Mouse (Mus musculus) midbrain, postnatal 0 days (tissue): Measurements from ENCODE around the gene Cacna1c. TPM values are rescaled to one million over a fixed set of nuclear protein-coding genes. Genes with fewer than 3 reads are reported as not detected.

ENCODE experiments used
- ATAC-seq: fragments of 200-750 bp; cut with Nextera tagmentation; 2 replicates; pipeline ENCODE4 v1.8.0; 2017; ENCODE audit warnings: moderate number of reproducible peaks, mild to moderate bottlenecking, moderate TSS enrichment, moderate library complexity; ENCODE audit not compliant: low FRiP score
- DNase-seq: peaks from one replicate; pipeline ENCODE4 v3.0.0-alpha.2; 2015; ENCODE audit warnings: low spot score
- H3K27ac ChIP-seq: fragments of 300-500 bp; sonication (generic); 2 replicates; pipeline ENCODE4 v1.5.1; 2014; ENCODE audit warnings: low read depth, mild to moderate bottlenecking, low read length, mixed read lengths
- H3K27me3 ChIP-seq: fragments of 300-500 bp; sonication (generic); 2 replicates; pipeline ENCODE4 v1.6.1; 2014; ENCODE audit warnings: low read length, control low read depth, mixed read lengths; ENCODE audit not compliant: insufficient read depth
- H3K36me3 ChIP-seq: fragments of 300-500 bp; sonication (generic); 2 replicates; pipeline ENCODE4 v1.6.1; 2014; ENCODE audit warnings: low read length, control low read depth, mixed read lengths; ENCODE audit not compliant: insufficient read depth
- H3K4me1 ChIP-seq: fragments of 300-500 bp; sonication (generic); 2 replicates; pipeline ENCODE4 v1.6.1; 2014; ENCODE audit warnings: mild to moderate bottlenecking, control low read depth, antibody characterized with exemption, low read length, mixed read lengths; ENCODE audit not compliant: insufficient read depth
- H3K4me2 ChIP-seq: fragments of 300-500 bp; sonication (generic); 2 replicates; pipeline ENCODE4 v1.6.1; 2014; ENCODE audit warnings: low read depth, mild to moderate bottlenecking, low read length, mixed read lengths; ENCODE audit not compliant: poor library complexity, severe bottlenecking
- H3K4me3 ChIP-seq: fragments of 300-500 bp; sonication (generic); 2 replicates; pipeline ENCODE4 v1.5.1; 2014; ENCODE audit warnings: low read depth, mild to moderate bottlenecking, low read length, moderate library complexity
- H3K9ac ChIP-seq: fragments of 300-500 bp; sonication (generic); replicated peaks from 2 replicates; pipeline ENCODE4 v1.6.1; 2014; ENCODE audit warnings: mild to moderate bottlenecking, low read length, moderate library complexity, mixed read lengths; ENCODE audit not compliant: poor library complexity, severe bottlenecking
- H3K9me3 ChIP-seq: fragments of 300-500 bp; sonication (generic); 2 replicates; pipeline ENCODE4 v1.6.1; 2016; ENCODE audit warnings: low read length, control low read depth
- CTCF ChIP-seq: IDR thresholded peaks from 2 replicates; pipeline ENCODE4 v1.5.1; 2016; ENCODE audit warnings: antibody characterized with exemption, mild to moderate bottlenecking
- WGBS: fragments of 180-500 bp; shearing (Covaris S2); extraction: QIAGEN DNeasy Blood & Tissue Kit; methylation state at CpG from one replicate; pipeline ENCODE4 v1.1.7; 2014; 5-methylcytosine and 5-hydroxymethylcytosine counted together
- polyA plus RNA-seq: library from polyadenylated mRNA; unstranded; fragments of >200 nt; fragmentation: Nextera tagmentation; extraction: Ambion mirVana; gene quantifications from 2 replicates; pipeline ENCODE4 v1.2.1, GENCODE M21; 2015
- total RNA-seq: library from RNA; depleted of rRNA; stranded (reverse); fragments of >200 nt; gene quantifications from 2 replicates; pipeline ENCODE4 v1.2.3, GENCODE M21; 2014

Gene Cacna1c
- total and polyA plus RNA-seq, 2 experiments from 2014 or later, result 4.9 to 33.9 TPM

GRCm38 (mm10) chr6:119105651-119106595 lies 90.3 kb downstream of the Cacna1c start:
- Histone ChIP-seq H3K36me3 (no peaks in the 10 kb centered on the region), H3K4me2 (peak overlapping the region; percentile 54), H3K27me3 (no peaks in the 10 kb centered on the region), H3K4me3 (peak overlapping the region; percentile 54), H3K9ac (peak overlapping the region; percentile 89; the same call in 1 of the 2 replicates), H3K4me1 (peaks cover 20% of the 10 kb centered on the region; the same call in 1 of the 2 replicates), H3K27ac (no peak overlapping the region), H3K9me3 (no peaks in the 10 kb centered on the region)
- ATAC-seq (no peak), DNase-seq (peak; percentile 50)
- no peak for TF ChIP-seq CTCF
- WGBS, result 21% methylated on average over 11 of the region's 11 CpGs

- Histone ChIP-seq H3K9me3 (no peaks in the 10 kb centered on the region), H3K36me3 (no peaks in the 10 kb centered on the region), H3K4me2 (peak overlapping the region; percentile 54; the same call in 1 of the 2 replicates), H3K4me3 (no peak overlapping the region), H3K27me3 (no peaks in the 10 kb centered on the region), H3K9ac (no peak overlapping the region), H3K4me1 (peaks cover 15% of the 10 kb centered on the region), H3K27ac (no peak overlapping the region)
- peak; percentile 91 for TF ChIP-seq CTCF
- ATAC-seq (no peak), DNase-seq (peak; percentile 92)
- 36% methylated on average over 8 of the region's 8 CpGs for WGBS
Observed at GRCm38 (mm10) chr6:119104246-119104645, 92.0 kb downstream of the Cacna1c start.

GRCm38 (mm10) chr6:119102936-119103335 lies 93.3 kb downstream of the Cacna1c start:
- Histone ChIP-seq H3K27ac (no peak overlapping the region), H3K27me3 (no peaks in the 10 kb centered on the region), H3K4me3 (no peak overlapping the region), H3K9ac (no peak overlapping the region), H3K9me3 (no peaks in the 10 kb centered on the region), H3K36me3 (no peaks in the 10 kb centered on the region), H3K4me1 (peaks cover 15% of the 10 kb centered on the region), H3K4me2 (no peak overlapping the region)
- ATAC-seq, result no peak
- 89% methylated on average over 9 of the region's 9 CpGs for WGBS
- no peak for TF ChIP-seq CTCF
- no peak for DNase-seq

GRCm38 (mm10) chr6:119099333-119099732 lies 96.9 kb downstream of the Cacna1c start:
- Histone ChIP-seq H3K36me3 (no peaks in the 10 kb centered on the region), H3K4me1 (peaks cover 5% of the 10 kb centered on the region), H3K9ac (no peak overlapping the region), H3K4me2 (no peak overlapping the region), H3K27ac (no peak overlapping the region), H3K9me3 (no peaks in the 10 kb centered on the region), H3K27me3 (no peaks in the 10 kb centered on the region), H3K4me3 (no peak overlapping the region)
- ATAC-seq (no peak), DNase-seq (no peak)
- no peak for TF ChIP-seq CTCF
- 83% methylated on average over 2 of the region's 2 CpGs for WGBS

- Histone ChIP-seq H3K4me3 (no peak overlapping the region), H3K9me3 (no peaks in the 10 kb centered on the region), H3K9ac (no peak overlapping the region), H3K4me2 (no peak overlapping the region), H3K4me1 (no peaks in the 10 kb centered on the region; the same call in 1 of the 2 replicates), H3K36me3 (no peaks in the 10 kb centered on the region), H3K27ac (no peak overlapping the region), H3K27me3 (no peaks in the 10 kb centered on the region)
- TF ChIP-seq CTCF, result no peak
- ATAC-seq (no peak), DNase-seq (no peak)
- 64% methylated on average over 7 of the region's 7 CpGs for WGBS
Observed at GRCm38 (mm10) chr6:119096481-119096880, 99.7 kb downstream of the Cacna1c start.

GRCm38 (mm10) chr6:119095081-119095480 lies 101.1 kb downstream of the Cacna1c start:
- H3K4me2 ChIP-seq, result no peak overlapping the region
- DNase-seq (no peak), ATAC-seq (no peak)
- no peaks in the 10 kb centered on the region for H3K27me3 ChIP-seq
- no peak overlapping the region for H3K27ac ChIP-seq
- WGBS, result 90% methylated on average over 6 of the region's 6 CpGs
- H3K4me3 ChIP-seq, result no peak overlapping the region
- H3K9ac ChIP-seq, result no peak overlapping the region
- H3K4me1 ChIP-seq, result no peaks in the 10 kb centered on the region; the same call in 1 of the 2 replicates
- no peaks in the 10 kb centered on the region for H3K36me3 ChIP-seq
- H3K9me3 ChIP-seq, result no peaks in the 10 kb centered on the region
- no peak for TF ChIP-seq CTCF
